Mouse (Mus musculus): ENCODE measurements around the gene Zfp978.
"Not testable (repeated sequence)": the region's sequence is repeated elsewhere in the genome, so short reads cannot be mapped to it uniquely, and the experiment has no call there.

Gene Zfp978

GRCm38 (mm10) chr4:147406735-147407462 lies 45.8 kb downstream of the Zfp978 start:
- DNase-seq (ENCODE audit: extremely low read depth, low read depth), result no peak

- DNase-seq (ENCODE audit: extremely low read depth, low read depth), result no peak
These were observed 46.3 kb downstream of the Zfp978 start for GRCm38 (mm10) chr4:147407463-147407822.

GRCm38 (mm10) chr4:147416365-147416764 lies 55.3 kb downstream of the Zfp978 start:
- not testable (repeated sequence) for DNase-seq (ENCODE audit: extremely low read depth, low read depth)

- no peak for DNase-seq (ENCODE audit: extremely low read depth, low read depth)
These were observed 56.2 kb downstream of the Zfp978 start for GRCm38 (mm10) chr4:147417157-147417778.

GRCm38 (mm10) chr4:147417921-147418320 lies 56.8 kb downstream of the Zfp978 start:
- DNase-seq (ENCODE audit: extremely low read depth, low read depth), result no peak

GRCm38 (mm10) chr4:147418333-147418732 lies 57.2 kb downstream of the Zfp978 start:
- peak; percentile 41 for DNase-seq (ENCODE audit: extremely low read depth, low read depth)

- not testable (repeated sequence) for DNase-seq (ENCODE audit: extremely low read depth, low read depth)
These were observed 58.1 kb downstream of the Zfp978 start for GRCm38 (mm10) chr4:147419190-147419589.

GRCm38 (mm10) chr4:147419756-147420590 lies 58.9 kb downstream of the Zfp978 start:
- DNase-seq (ENCODE audit: extremely low read depth, low read depth), result not testable (repeated sequence)

GRCm38 (mm10) chr4:147420794-147421193 lies 59.7 kb downstream of the Zfp978 start:
- no peak for DNase-seq (ENCODE audit: extremely low read depth, low read depth)

GRCm38 (mm10) chr4:147421316-147421715 lies 60.2 kb downstream of the Zfp978 start:
- not testable (repeated sequence) for DNase-seq (ENCODE audit: extremely low read depth, low read depth)

- no peak for DNase-seq (ENCODE audit: extremely low read depth, low read depth)
These were observed 62.0 kb downstream of the Zfp978 start for GRCm38 (mm10) chr4:147423140-147423539.

- DNase-seq (ENCODE audit: extremely low read depth, low read depth), result no peak
These were observed 62.7 kb downstream of the Zfp978 start for GRCm38 (mm10) chr4:147423641-147424298.

GRCm38 (mm10) chr4:147424404-147424803 lies 63.3 kb downstream of the Zfp978 start:
- DNase-seq (ENCODE audit: extremely low read depth, low read depth), result not testable (repeated sequence)

GRCm38 (mm10) chr4:147425615-147426347 lies 64.7 kb downstream of the Zfp978 start:
- not testable (repeated sequence) for DNase-seq (ENCODE audit: extremely low read depth, low read depth)

GRCm38 (mm10) chr4:147430651-147431050 lies 69.5 kb downstream of the Zfp978 start:
- DNase-seq (ENCODE audit: extremely low read depth, low read depth), result no peak

- DNase-seq (ENCODE audit: extremely low read depth, low read depth), result not testable (repeated sequence)
These were observed 70.8 kb downstream of the Zfp978 start for GRCm38 (mm10) chr4:147431696-147432442.

- DNase-seq (ENCODE audit: extremely low read depth, low read depth), result no peak
These were observed 71.3 kb downstream of the Zfp978 start for GRCm38 (mm10) chr4:147432443-147432790.

GRCm38 (mm10) chr4:147433017-147433416 lies 71.9 kb downstream of the Zfp978 start:
- DNase-seq (ENCODE audit: extremely low read depth, low read depth), result no peak

- DNase-seq (ENCODE audit: extremely low read depth, low read depth), result no peak
These were observed 72.8 kb downstream of the Zfp978 start for GRCm38 (mm10) chr4:147433874-147434273.

Measured in MEL-GATA-1-ER (cell line).